Mouse (Mus musculus) erythroid progenitor cell, adult 5-6 weeks (primary cell): Measurements from ENCODE around the gene Cdc42bpb. TPM values are rescaled to one million over a fixed set of nuclear protein-coding genes. Genes with fewer than 3 reads are reported as not detected.
A peak's percentile ranks its signal among the peaks of the same experiment; 100 is the strongest.

Experiments used
- ATAC-seq: replicated peaks from 2 replicates; pipeline ENCODE4 v1.8.0; 2016; ENCODE audit warnings: moderate number of reproducible peaks, mild to moderate bottlenecking, moderate TSS enrichment, inconsistent platforms; ENCODE audit not compliant: poor library complexity, low FRiP score, severe bottlenecking
- total RNA-seq, 2 experiments: library from RNA; stranded (forward) in 1 of 2; stranded (reverse) in 1 of 2; fragments of 150-400 nt in 1 of 2; fragments of 186-747, 209-891 nt in 1 of 2; gene quantifications; 2 replicates each; pipeline versions ENCODE4 v1.2.3 to v1.2.4; 2015 to 2017; ENCODE audit warnings: low replicate concordance in 2 of 2

Gene Cdc42bpb
- total RNA-seq, 2 experiments from 2014 or later = 0.42 to 9.7 TPM

DNA sequence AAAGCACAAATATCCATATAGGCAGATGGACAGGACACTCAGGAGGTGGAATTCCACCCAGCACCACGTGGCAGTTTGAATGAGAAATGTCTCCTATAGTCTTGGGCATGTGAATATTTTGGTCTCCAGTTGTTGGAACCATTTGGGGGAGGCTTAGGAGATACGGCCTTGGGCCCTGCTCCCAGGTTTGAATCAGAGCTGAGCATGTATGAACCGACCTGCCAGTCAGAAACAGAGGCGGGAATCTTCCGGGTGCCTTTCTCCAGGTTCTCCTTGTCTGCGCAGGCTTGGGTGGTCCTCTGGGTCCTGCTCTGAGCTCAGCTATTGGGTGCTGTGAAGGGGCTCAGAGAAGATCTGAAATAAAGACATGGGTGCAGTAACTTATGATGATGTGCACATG lies 16.5 kb upstream of the Cdc42bpb start:
- ATAC-seq = no peak

DNA sequence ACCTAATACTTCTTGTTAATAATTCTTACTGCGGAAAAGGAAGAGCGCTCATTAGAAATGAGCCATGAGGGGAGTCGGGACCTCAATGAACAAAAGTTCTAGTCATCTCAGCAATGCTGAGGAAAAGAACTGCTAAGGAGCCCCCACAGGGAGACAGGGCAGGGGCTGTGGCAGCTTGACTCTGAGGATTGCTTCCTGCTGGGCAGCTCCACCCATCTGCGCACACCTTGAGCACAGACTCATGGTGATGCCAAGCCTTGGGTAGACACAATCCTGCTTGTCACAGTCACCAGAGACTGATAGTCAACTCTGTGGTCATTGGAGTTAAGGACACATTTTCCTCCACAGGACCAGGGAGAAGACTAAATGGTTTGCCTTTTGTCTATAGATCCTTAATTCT lies 9.6 kb upstream of the Cdc42bpb start:
- no peak for ATAC-seq

DNA sequence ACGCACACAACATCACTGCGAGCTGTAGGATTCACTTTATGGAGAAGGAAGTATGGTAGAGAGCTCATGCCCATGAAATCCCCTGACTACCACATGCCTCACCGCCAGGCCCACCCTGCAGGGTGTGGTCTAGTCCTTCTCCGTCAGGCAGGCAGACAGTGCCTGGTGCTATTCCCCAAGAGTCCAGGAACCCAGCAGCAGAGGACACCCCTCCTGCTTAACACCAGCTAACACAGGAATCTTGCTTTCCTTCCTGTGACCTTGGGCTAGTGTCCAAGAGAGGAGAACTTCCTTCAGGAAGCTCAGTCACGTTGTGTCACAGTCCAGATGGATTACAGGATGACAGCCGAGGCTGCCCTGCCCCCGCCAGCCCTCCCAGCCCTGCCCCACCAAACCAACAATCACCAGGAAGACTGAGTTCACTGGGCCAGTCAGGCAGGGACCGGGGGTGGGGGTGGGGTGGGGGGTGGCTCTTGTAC lies 9.2 kb upstream of the Cdc42bpb start:
- no peak for ATAC-seq

DNA sequence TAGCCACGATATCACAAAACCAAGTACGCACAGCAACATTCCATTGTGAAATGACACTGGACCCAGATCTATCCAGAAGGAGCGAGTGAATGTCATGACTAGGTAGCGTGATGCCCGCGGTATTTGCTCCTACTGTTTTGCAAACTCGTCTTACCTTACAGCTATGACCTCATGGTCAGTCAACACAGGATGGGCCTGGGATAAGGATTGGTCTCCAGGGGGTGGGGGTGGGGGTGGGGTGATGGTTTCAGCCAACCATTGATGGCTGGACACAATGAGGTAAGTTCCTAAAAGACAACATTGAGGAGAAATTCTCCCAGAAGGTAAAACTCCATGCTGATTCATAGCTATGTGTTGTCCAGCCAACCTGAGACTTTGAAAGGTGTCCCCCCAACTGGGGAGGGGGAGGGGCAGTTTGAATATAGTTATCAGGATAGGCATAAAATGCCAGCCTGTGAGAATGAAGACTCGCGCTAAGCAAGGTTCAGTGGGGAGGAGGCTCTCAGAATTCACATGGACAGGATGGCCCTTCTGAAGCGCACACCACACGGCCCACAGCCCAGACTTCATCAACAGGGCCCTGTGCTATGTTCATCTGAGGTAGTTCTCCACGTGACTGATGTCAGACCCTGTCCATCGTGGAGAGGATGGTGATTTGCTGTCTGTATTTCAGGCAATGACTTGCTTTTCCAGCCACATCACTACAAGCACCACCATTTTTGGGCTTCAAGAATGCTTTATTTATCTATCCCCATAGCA lies 8.5 kb upstream of the Cdc42bpb start:
- no peak for ATAC-seq

DNA sequence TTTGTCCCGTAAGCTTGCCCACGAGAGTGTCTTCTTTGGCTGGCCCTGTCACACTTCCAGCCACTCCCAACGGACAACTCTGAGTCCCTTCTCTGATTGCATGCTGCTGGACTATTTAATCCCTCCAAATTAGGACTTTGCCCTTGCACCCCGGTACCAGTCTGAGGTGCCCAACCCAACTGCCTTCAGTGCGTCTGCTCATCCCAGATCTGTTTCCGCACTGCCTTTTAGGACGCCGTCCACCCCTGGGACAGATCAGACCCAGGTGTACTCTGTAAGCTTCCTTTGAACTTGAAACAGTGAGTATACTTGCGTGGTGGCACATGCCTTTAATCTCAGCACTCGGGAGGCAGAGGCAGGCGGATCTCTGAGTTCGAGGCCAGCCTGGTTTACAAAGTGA lies 1.3 kb upstream of the Cdc42bpb start:
- no peak for ATAC-seq

DNA sequence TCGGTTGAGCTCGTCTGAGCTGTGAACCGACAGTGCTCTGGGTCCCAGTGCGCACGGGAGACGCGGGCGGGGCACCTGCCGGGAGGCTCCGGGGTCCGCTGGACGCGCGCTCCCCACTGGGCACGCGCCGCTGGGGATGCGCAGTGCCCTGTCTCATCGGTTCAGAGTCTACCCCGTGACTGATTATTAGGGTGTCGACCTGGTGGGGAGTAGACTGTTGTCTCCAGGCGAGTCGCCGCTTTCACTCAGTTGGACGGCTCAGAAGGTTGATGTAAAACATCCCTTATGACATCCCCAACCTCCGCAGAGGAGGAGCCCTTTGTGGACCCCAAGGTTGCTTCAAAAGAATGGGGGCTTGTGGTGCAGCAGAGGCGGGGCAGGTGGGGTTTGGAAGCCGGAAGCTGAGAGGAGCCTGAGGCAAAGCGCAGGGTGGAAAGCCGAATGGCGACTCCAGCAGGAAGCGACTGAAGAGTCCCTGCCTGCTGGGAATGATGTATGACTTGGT lies 520 bp upstream of the Cdc42bpb start:
- ATAC-seq = no peak

DNA sequence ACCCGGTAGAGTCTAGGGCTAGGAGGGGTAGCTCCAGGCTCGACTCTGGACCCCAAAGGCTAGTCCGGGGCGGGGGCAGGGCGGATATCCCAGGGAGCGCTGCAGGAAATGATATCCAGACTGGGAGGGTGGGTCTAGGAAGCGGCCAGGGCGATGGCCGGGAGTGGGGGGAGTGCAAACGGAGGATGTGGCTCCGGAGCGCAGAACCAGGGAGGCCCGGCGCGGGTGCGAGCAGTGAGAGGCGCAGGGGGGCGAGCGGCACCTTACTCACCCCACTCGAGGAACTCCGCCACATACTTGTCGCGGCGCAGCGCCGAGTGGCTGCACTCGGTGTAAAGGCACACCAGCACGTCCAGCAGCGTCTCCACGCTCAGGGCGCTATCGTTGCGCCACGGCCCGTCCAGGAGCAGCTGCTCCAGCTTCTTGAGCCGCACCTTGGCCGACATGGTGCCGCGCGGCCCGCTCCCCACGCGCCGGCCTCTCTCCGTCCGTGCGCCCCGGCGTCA lies 639 bp downstream of the Cdc42bpb start:
- ATAC-seq = 0 out of 2 replicates have a peak, but pooled peaks have one; percentile 10

DNA sequence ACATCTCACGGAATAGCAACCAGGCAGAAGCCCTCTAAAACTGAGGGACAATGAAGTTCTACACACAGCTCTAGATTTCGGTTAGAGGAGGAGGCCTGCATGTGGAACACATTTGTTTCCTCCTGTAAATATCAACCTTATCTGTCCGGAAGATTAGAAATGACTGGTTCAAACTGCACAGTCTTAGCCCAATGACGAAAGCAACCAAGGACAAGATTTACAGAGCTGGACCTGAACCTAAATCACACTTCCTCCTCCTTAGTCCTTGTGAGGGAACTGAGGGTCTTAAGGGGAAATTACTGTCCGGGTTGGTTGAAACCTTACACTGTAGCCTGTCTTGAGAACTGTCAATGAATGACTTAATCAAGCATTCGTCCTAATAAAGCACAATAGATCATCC lies 1.5 kb downstream of the Cdc42bpb start:
- no peak for ATAC-seq

DNA sequence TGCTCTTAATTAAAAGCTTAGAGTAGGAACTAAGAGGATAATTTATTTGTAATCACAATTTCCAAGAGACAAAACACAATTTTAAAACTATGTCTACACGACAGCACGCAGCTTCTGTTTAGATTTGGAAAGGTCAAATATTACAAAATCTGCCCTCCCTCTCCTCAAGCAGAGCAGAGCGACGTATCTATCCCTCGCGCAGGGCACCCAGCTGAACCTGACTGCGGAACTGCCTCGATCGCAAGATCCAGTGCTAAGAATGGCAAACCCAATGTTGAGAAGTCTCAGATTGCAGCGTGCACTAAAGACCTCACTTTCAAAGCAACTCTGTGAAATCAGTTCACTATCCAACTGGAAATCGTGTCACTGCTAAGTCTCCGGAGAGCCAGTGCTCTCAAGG lies 2.0 kb downstream of the Cdc42bpb start:
- ATAC-seq = no peak

DNA sequence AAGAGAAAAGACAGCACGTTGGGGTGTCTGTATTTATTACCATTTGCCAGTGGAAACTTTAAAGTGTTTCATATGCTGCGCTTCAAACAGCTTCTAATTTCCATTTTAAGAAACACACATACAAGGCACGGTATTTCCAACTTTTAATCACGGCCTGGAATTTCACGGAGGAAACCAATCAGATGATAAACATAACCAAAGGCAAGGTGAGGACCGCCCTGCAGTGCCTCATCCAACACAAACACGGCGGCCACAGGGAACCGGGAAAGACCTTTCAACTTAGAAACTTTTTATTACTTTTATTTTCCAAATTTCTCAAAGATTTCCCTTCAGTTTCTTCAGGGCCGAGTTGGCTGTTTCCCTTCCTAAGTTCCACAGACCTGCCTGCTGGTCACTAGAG lies 2.8 kb downstream of the Cdc42bpb start:
- no peak for ATAC-seq

DNA sequence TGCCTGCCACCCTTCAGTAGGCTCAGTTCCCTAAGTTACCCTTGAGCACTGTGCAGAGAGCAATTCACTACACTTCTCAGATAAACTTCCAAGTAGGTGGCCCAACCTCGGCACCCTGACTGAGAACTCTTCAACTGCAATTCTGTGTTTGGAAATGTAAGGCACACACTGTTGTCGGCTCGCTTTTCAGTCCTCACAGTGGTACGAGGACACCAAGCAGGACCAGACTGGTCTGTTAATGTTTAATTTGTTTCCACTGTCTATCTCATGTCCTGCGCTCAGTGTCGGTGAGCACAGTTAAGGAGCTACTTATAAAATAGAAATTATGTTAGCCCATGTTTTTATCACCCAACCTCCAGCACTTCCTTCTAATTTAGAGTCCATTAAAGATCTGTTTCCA lies 4.1 kb downstream of the Cdc42bpb start:
- ATAC-seq = no peak

DNA sequence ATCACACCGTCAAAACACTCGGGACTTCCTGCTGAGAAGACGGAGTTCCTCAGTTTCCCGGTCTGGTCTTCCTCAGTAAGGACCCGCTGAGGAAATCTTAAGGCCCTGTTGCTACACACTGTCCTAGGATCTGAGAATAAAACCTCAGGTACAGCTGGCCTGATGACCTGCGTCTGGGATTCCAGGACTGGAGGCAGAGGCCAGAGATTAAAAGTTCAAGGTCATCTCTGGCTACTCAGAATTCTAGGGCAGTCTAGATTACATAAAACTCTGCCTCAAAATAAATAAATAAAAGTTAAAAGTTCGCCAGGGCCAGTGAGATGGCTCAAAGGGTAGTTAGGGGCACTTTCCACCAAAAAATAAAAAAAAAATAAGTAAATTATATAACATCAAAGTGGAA lies 5.6 kb downstream of the Cdc42bpb start:
- ATAC-seq = no peak

DNA sequence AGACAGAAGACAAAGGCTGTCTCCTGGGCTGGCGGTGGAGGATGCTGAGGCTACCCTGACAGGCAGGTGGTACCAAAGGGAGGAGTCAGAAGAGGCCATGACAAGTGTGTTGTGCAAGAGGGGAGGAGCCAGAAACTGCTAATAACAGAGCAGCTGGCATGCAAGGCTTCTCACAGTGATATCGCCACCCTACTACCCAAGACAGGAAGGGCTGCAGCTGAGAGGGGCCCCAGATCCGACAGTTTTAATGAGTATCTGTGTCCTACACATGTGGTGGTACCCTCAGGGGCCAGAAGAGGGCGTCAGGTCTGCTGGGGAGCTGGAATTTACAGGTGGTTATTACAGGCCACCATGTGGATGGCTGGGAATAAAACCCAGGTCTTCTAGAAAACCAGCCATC lies 7.3 kb downstream of the Cdc42bpb start:
- no peak for ATAC-seq

DNA sequence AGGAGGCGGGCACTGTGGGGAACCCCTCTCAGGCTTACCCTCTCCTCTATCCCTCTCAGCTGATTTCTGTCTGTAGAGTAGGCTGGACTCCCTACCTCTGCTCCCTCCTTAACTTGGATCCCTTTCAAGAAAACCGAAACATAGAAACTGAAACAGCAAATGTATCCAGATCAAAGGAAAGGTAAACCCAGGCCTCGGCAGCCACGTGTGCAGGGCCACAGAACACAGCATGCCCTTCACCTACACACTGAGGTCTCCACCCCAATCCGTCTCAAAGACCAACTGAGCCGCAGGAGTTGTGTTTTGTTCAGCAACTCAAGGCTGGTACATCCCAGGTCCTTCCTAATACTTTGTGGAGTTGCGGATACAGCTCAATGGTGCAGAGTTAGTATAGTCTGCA lies 10.5 kb downstream of the Cdc42bpb start:
- no peak for ATAC-seq

DNA sequence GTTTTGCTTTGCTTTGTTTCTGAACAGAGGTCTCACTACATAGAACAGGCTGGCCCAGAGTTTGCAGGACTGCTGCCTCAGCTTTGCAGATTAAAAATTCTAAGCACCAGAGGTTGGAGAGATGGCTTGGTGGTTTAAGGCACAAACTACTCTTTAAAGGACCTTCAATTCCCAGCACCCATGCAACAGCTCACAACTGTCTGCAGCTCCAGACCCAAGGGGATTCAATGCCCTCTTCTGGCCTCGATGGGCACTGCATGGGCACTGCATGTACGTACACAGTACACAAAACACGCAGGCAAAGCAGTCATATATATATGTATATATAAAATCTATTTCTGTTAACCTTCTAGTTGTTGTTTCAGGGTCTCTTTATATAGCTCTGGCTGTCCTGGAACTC lies 13.3 kb downstream of the Cdc42bpb start:
- ATAC-seq = no peak

DNA sequence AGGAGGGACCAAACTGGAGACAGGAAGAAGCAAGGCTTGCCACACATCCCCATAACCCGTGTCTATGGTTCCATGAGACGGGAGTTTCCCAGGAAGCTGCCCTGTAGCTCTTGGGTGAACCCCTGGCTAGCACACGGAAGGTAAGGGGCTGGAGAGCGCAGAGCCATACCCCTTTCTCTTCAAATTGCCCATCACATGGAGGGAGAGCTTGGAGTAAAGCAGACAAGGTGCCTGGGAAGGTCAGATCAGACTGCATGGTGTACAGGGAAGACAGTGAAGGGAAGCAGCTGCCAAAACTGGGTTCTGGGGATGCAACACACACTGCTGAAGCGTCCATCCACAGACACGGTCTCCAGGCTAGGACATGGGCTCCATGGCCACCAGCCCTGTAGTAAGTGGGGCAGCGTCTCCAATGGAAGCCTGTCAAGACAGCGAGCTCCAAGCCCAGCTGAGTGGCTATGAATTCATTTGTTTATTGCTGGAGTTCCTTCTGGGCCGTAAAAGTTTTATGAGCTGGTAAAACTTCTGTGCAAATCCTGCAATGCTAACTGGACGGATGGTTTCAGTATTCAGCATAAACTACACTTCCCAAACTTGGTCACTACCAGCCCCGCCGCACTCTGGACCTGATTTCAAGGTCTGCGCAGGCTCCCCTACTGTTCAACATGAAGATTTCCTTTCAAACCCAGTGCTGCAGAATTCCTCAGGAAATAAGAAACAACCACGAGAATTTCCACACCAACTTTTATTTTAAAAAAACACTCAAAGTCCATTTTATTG lies 16.0 kb downstream of the Cdc42bpb start:
- ATAC-seq = no peak

DNA sequence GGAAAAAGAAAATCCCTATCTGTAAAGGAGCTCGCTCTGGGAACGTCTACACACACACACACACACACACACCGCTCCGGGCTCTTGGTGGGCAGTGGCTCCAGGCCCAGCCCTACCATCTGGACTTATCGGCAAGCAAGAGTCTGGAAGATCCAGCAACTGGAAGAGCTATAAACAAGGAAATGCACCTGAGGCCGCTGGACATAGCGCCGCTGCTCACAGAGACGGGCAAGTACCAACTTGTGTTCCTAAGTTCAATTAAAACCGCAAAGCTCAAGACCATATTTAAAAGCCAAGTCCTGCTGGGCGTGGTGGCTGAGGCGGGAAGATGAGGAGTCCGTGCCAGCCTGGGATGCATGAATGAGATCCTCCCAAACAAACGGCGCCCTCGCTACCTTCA lies 16.8 kb downstream of the Cdc42bpb start:
- ATAC-seq = no peak

DNA sequence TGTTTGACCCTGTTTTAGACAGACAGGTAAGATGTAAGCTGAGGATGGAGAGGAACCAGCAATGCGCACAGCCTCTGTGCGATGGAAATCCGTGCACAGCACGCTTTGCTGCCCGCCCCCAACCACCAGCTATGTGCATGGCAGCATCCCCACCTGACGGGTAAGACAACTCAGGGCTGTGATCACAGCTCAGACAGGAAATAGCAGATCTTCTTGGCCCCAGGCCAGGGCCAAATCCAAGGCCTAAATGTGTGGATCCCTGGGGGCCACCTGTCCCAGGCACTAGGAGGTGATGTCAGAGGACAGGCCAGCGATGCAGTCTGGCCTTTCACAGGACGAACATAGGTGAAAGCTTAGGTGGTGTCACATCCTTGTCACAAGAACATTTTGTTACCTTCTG lies 21.3 kb downstream of the Cdc42bpb start:
- ATAC-seq = no peak

DNA sequence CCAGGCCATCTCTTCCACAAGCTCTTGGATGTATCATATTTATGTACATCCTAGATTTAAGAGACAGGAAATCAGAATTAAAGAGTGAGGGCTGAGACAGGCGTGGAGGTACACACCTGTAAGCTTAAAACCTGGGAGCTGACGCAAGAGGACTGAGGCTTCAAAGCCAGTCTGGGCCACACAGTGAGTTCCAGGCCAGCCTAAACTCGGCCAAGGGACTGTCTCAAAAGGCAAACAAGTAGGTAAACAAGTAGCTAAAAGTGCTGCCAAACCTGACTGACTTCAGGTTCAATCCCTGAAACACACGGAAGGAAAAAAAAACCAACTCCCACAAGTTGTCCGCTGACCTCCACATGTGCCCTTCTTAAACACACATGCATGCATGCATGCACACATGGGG lies 23.4 kb downstream of the Cdc42bpb start:
- ATAC-seq = no peak

DNA sequence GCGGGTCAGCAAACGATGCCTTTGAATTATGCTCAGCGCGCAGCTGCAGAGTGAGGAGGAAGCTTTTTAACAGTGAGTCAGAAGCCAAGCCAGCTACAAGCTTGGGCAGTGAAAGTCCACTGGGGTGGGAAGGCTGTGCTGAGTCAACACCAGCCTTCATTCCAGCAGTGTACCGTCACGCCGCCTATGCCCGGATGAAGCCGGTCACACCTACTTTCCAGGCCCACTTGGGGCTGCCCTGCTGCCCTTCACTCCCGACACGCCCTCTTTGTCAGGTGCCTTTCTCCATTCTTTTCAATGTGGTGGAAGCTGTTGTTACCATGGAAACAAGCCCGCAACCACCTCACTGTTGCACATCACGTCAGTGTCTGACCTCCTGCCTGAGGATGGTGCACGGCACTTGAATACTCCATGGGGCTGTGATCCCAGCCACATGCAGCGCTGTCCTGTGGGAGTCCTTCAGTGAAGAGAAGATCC lies 24.0 kb downstream of the Cdc42bpb start:
- ATAC-seq = no peak

DNA sequence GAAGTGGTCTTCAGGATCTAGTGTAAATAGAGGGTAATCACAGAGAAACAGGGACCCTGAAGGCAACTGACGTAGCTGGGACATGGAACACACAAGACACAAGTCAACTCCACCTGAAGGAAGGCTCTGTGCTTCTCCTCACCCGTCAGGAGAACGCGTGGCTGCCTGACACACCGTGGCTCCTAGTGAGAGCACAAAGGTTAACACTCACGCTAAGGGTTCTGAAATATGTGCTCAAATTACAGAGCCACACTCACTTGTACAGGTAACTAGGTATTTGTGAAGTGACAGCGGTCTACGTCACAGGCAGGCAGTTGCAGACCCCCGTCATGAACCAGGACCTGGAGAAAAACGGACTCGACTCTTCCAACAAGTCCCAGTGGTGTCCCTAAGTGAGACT lies 24.5 kb downstream of the Cdc42bpb start:
- no peak for ATAC-seq
